Mouse (Mus musculus): ENCODE measurements at regions not wholly inside any gene's neighbourhood (a gene's known extent, or its start where the extent isn't known, plus 50 kb on each side); places are given as distances from the start of the nearest gene placed in this dataset.

GRCm38 (mm10) chr12:71561259-71561658, 251.6 kb downstream of the Dact1 start:
- TF ChIP-seq CTCF (IDR thresholded peaks at IDR 0.05; ENCODE audit: control insufficient read depth, insufficient read depth, insufficient replicate concordance, low read depth, low read length), result no peak
- TF ChIP-seq POLR2A (IDR thresholded peaks at IDR 0.05; ENCODE audit: control insufficient read depth, low read depth, low read length), result no peak
